Mouse (Mus musculus) midbrain, embryonic 10.5 days (tissue): ENCODE measurements around the gene Tlr9. TPM values are rescaled to one million over a fixed set of nuclear protein-coding genes. Genes with fewer than 3 reads are reported as not detected.

ENCODE experiments used
- DNase-seq: peaks from one replicate; pipeline ENCODE4 v3.0.0-alpha.2; 2017; ENCODE audit warnings: low spot score
- H3K27ac ChIP-seq: fragments of 300-500 bp; sonication (generic); replicated peaks from 2 replicates; pipeline ENCODE4 v1.5.1; 2016; ENCODE audit warnings: mild to moderate bottlenecking
- H3K27me3 ChIP-seq: fragments of 300-500 bp; sonication (generic); 2 replicates; pipeline ENCODE4 v1.6.1; 2016; ENCODE audit warnings: low read depth, mild to moderate bottlenecking; ENCODE audit not compliant: poor library complexity, severe bottlenecking
- H3K36me3 ChIP-seq: fragments of 300-500 bp; sonication (generic); 2 replicates; pipeline ENCODE4 v1.6.1; 2016; ENCODE audit warnings: mild to moderate bottlenecking, moderate library complexity
- H3K4me1 ChIP-seq: fragments of 300-500 bp; sonication (generic); 2 replicates; pipeline ENCODE4 v1.6.1; 2016
- H3K4me3 ChIP-seq: fragments of 300-500 bp; sonication (generic); 2 replicates; pipeline ENCODE4 v1.5.1; 2016; ENCODE audit warnings: mild to moderate bottlenecking, moderate library complexity
- H3K9me3 ChIP-seq: fragments of 300-500 bp; sonication (generic); replicated peaks from 2 replicates; pipeline ENCODE4 v1.6.1; 2016; ENCODE audit warnings: mild to moderate bottlenecking
- WGBS: fragments of 180-500 bp; shearing (Covaris S2); methylation state at CpG from one replicate; pipeline ENCODE4 v1.1.7; 2016; 5-methylcytosine and 5-hydroxymethylcytosine counted together
- polyA plus RNA-seq: library from polyadenylated mRNA; unstranded; fragments of >200 nt; fragmentation: Nextera tagmentation; extraction: Ambion mirVana; gene quantifications from 2 replicates; pipeline ENCODE4 v1.2.1, GENCODE M21; 2016

The Tlr9 gene
- polyA plus RNA-seq, 1 experiment from 2014 or later: not detected

- H3K36me3 ChIP-seq: peaks cover 61% of the 10 kb centered on the region
Measured at GRCm38 (mm10) chr9:106242813-106243488, 20.6 kb downstream of the Tlr9 start.

GRCm38 (mm10) chr9:106249550-106249949 is 27.2 kb downstream of the Tlr9 start:
- 94% methylated on average over 11 of the region's 11 CpGs for WGBS
- H3K9me3 ChIP-seq: no peaks in the 10 kb centered on the region
- no peak overlapping the region for H3K4me3 ChIP-seq
- peaks cover 38% of the 10 kb centered on the region for H3K4me1 ChIP-seq
- H3K36me3 ChIP-seq: 0 out of 2 replicates have a peak, but pooled peaks cover 4% of the 10 kb centered on the region
- H3K27me3 ChIP-seq: no peaks in the 10 kb centered on the region
- DNase-seq: no peak
- no peak overlapping the region for H3K27ac ChIP-seq

More at GRCm38 (mm10) chr9:106242813-106243488, 20.6 kb downstream of the Tlr9 start:
- no peak for DNase-seq
- Histone ChIP-seq H3K9me3 (no peaks in the 10 kb centered on the region), H3K4me3 (no peak overlapping the region), H3K4me1 (peaks cover 21% of the 10 kb centered on the region), H3K27ac (no peak overlapping the region), H3K27me3 (no peaks in the 10 kb centered on the region)
- WGBS: 87% methylated on average over 19 of the region's 19 CpGs

GRCm38 (mm10) chr9:106250245-106250644 is 27.8 kb downstream of the Tlr9 start:
- 56% methylated on average over 4 of the region's 4 CpGs for WGBS
- no peaks in the 10 kb centered on the region for H3K27me3 ChIP-seq
- no peak overlapping the region for H3K4me3 ChIP-seq
- H3K4me1 ChIP-seq: peaks cover 38% of the 10 kb centered on the region
- DNase-seq: no peak
- H3K36me3 ChIP-seq: 0 out of 2 replicates have a peak, but pooled peaks cover 2% of the 10 kb centered on the region
- no peaks in the 10 kb centered on the region for H3K9me3 ChIP-seq
- no peak overlapping the region for H3K27ac ChIP-seq

GRCm38 (mm10) chr9:106251066-106251465 is 28.7 kb downstream of the Tlr9 start:
- Histone ChIP-seq H3K4me1 (peaks cover 37% of the 10 kb centered on the region), H3K9me3 (no peaks in the 10 kb centered on the region), H3K4me3 (no peak overlapping the region), H3K36me3 (no peaks in the 10 kb centered on the region), H3K27ac (no peak overlapping the region; the same call in 1 of the 2 replicates), H3K27me3 (no peaks in the 10 kb centered on the region)
- 84% methylated on average over 8 of the region's 8 CpGs for WGBS
- no peak for DNase-seq

- H3K27me3 ChIP-seq: no peaks in the 10 kb centered on the region
- no peak overlapping the region for H3K27ac ChIP-seq
- no peaks in the 10 kb centered on the region for H3K36me3 ChIP-seq
- H3K4me1 ChIP-seq: peaks cover 11% of the 10 kb centered on the region
- 70% methylated on average over 2 of the region's 2 CpGs for WGBS
- H3K4me3 ChIP-seq: no peak overlapping the region
- DNase-seq: no peak
- no peaks in the 10 kb centered on the region for H3K9me3 ChIP-seq
Measured at GRCm38 (mm10) chr9:106254001-106254400, 31.6 kb downstream of the Tlr9 start.

- Histone ChIP-seq H3K27me3 (no peaks in the 10 kb centered on the region), H3K4me3 (no peak overlapping the region), H3K27ac (no peak overlapping the region), H3K36me3 (no peaks in the 10 kb centered on the region), H3K4me1 (no peaks in the 10 kb centered on the region), H3K9me3 (no peaks in the 10 kb centered on the region)
- no peak for DNase-seq
- WGBS: 94% methylated on average over 4 of the region's 4 CpGs
Measured at GRCm38 (mm10) chr9:106258412-106258811, 36.0 kb downstream of the Tlr9 start.

- H3K9me3 ChIP-seq: no peaks in the 10 kb centered on the region
- H3K27me3 ChIP-seq: no peaks in the 10 kb centered on the region
- no peak for DNase-seq
- 70% methylated on average over 5 of the region's 5 CpGs for WGBS
- no peak overlapping the region for H3K27ac ChIP-seq
- H3K4me1 ChIP-seq: no peaks in the 10 kb centered on the region
- no peak overlapping the region for H3K4me3 ChIP-seq
- H3K36me3 ChIP-seq: no peaks in the 10 kb centered on the region
Measured at GRCm38 (mm10) chr9:106258990-106259389, 36.6 kb downstream of the Tlr9 start.

GRCm38 (mm10) chr9:106261058-106261457 is 38.7 kb downstream of the Tlr9 start:
- Histone ChIP-seq H3K36me3 (no peaks in the 10 kb centered on the region), H3K4me1 (peaks cover 5% of the 10 kb centered on the region; the same call in 1 of the 2 replicates), H3K27ac (no peak overlapping the region), H3K27me3 (no peaks in the 10 kb centered on the region), H3K9me3 (no peaks in the 10 kb centered on the region), H3K4me3 (no peak overlapping the region)
- 93% methylated on average over 6 of the region's 6 CpGs for WGBS
- no peak for DNase-seq

- Histone ChIP-seq H3K36me3 (no peaks in the 10 kb centered on the region), H3K4me3 (no peak overlapping the region), H3K9me3 (no peaks in the 10 kb centered on the region), H3K27me3 (no peaks in the 10 kb centered on the region), H3K27ac (no peak overlapping the region), H3K4me1 (peaks cover 5% of the 10 kb centered on the region; the same call in 1 of the 2 replicates)
- DNase-seq: no peak
- 82% methylated on average over 3 of the region's 3 CpGs for WGBS
Measured at GRCm38 (mm10) chr9:106261491-106261890, 39.1 kb downstream of the Tlr9 start.

GRCm38 (mm10) chr9:106262075-106262474 is 39.7 kb downstream of the Tlr9 start:
- WGBS: 87% methylated on average over 3 of the region's 3 CpGs
- Histone ChIP-seq H3K36me3 (no peaks in the 10 kb centered on the region), H3K9me3 (no peaks in the 10 kb centered on the region), H3K27ac (no peak overlapping the region), H3K4me1 (peaks cover 5% of the 10 kb centered on the region; the same call in 1 of the 2 replicates), H3K27me3 (no peaks in the 10 kb centered on the region), H3K4me3 (no peak overlapping the region)
- DNase-seq: no peak

GRCm38 (mm10) chr9:106263381-106263924 is 41.1 kb downstream of the Tlr9 start:
- Histone ChIP-seq H3K36me3 (no peaks in the 10 kb centered on the region), H3K9me3 (no peaks in the 10 kb centered on the region), H3K27me3 (no peaks in the 10 kb centered on the region), H3K4me1 (peaks cover 13% of the 10 kb centered on the region), H3K4me3 (no peak overlapping the region), H3K27ac (no peak overlapping the region)
- WGBS: 88% methylated on average over 9 of the region's 9 CpGs
- DNase-seq: no peak

- Histone ChIP-seq H3K4me1 (peaks cover 33% of the 10 kb centered on the region), H3K36me3 (no peaks in the 10 kb centered on the region), H3K27me3 (no peaks in the 10 kb centered on the region), H3K27ac (no peak overlapping the region), H3K9me3 (no peaks in the 10 kb centered on the region), H3K4me3 (no peak overlapping the region)
- 91% methylated on average over 12 of the region's 12 CpGs for WGBS
- no peak for DNase-seq
Measured at GRCm38 (mm10) chr9:106265358-106266075, 43.1 kb downstream of the Tlr9 start.
